Mouse (Mus musculus): ENCODE data around the gene Abca12. TPM values are rescaled to one million over a fixed set of nuclear protein-coding genes. Genes with fewer than 3 reads are reported as not detected.

Gene Abca12
- total RNA-seq (2014; fragmentation: Nextera tagmentation) (not detected in 2 replicates), total RNA-seq (2017) (not detected in 2 replicates)

DNA sequence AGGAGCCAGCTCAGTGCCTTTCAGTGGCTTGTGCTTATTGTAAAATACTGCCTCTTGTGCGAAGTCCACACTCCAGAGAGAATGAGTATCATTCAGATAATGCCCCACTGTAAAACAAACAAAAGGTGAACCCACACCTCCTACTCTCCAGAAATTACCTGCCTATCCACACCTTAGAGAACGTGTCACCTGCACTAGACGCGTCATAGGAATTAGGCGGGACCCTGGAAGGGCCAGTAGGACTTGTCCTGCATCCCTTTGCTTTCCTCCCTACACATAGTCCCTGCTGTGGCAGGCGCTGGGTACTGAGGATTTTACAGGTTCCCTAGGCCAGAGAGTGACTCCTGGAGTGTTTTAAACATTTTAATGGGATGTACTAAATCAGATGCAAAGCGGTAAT is at the start of gene Abca12:
Abca12 (minus strand) TSS at position 101 of the 400 bp plus-strand sequence.
- no peak for ATAC-seq (replicated peaks; ENCODE audit: poor library complexity, severe bottlenecking)

DNA sequence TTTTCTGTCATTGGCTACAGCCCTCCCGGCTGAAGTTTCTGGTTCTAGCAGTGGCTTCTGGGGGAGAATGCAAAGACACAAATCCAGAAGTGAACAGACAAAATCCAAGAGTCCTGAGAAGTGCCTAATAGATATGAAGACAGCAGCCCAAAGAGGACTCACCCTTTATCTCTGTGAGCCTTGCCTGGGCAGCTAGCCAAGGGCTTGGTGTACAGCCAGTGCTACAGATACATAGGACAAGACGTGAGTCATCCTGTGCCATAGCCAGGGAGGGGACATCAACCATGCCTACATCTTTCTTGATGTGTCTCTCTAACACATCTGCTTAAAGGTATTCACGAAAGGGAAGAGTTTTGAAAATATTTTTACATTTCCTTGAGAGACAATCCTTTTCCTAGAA is 43.3 kb upstream of the Abca12 start:
- no peak for ATAC-seq (replicated peaks; ENCODE audit: poor library complexity, severe bottlenecking)

GRCm38 (mm10) chr1:71447424-71447823 is 32.7 kb upstream of the Abca12 start:
- no peak for ATAC-seq (replicated peaks; ENCODE audit: poor library complexity, severe bottlenecking)

- no peak for ATAC-seq (replicated peaks; ENCODE audit: poor library complexity, severe bottlenecking)
Measured at GRCm38 (mm10) chr1:71421741-71422333, 7.1 kb upstream of the Abca12 start.

GRCm38 (mm10) chr1:71418467-71418866 is 3.8 kb upstream of the Abca12 start:
- no peak for ATAC-seq (replicated peaks; ENCODE audit: poor library complexity, severe bottlenecking)

- ATAC-seq (replicated peaks; ENCODE audit: poor library complexity, severe bottlenecking): no peak
Measured at GRCm38 (mm10) chr1:71417951-71418350, 3.2 kb upstream of the Abca12 start.

GRCm38 (mm10) chr1:71414084-71414483 is 626 bp downstream of the Abca12 start:
- ATAC-seq (replicated peaks; ENCODE audit: poor library complexity, severe bottlenecking): no peak

- no peak for ATAC-seq (replicated peaks; ENCODE audit: poor library complexity, severe bottlenecking)
Measured at GRCm38 (mm10) chr1:71413114-71413513, 1.6 kb downstream of the Abca12 start.

GRCm38 (mm10) chr1:71407711-71408110 is 7.0 kb downstream of the Abca12 start:
- ATAC-seq (replicated peaks; ENCODE audit: poor library complexity, severe bottlenecking): no peak

GRCm38 (mm10) chr1:71397635-71398034 is 17.1 kb downstream of the Abca12 start:
- ATAC-seq (replicated peaks; ENCODE audit: poor library complexity, severe bottlenecking): no peak

DNA sequence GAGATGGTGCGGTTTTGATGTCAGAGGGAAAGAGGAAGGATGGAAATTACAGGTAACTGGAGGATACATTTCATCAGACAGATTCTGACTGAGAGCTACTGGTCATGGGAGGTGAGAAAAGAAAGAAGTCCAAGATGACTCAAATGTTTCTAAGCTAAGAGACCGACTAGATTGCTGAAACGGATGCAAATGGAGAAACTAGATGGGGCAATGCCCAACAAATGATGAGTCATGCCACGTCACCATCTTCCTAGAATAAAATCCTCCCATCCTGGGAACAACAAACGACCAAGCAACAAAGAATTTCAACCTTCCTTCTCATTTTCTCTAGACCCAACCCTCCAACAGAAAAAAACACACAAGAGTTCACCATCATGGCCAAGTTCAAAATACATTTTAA is 18.6 kb downstream of the Abca12 start:
- ATAC-seq (replicated peaks; ENCODE audit: poor library complexity, severe bottlenecking): no peak

- ATAC-seq (replicated peaks; ENCODE audit: poor library complexity, severe bottlenecking): no peak
Measured at GRCm38 (mm10) chr1:71394177-71394576, 20.5 kb downstream of the Abca12 start.

DNA sequence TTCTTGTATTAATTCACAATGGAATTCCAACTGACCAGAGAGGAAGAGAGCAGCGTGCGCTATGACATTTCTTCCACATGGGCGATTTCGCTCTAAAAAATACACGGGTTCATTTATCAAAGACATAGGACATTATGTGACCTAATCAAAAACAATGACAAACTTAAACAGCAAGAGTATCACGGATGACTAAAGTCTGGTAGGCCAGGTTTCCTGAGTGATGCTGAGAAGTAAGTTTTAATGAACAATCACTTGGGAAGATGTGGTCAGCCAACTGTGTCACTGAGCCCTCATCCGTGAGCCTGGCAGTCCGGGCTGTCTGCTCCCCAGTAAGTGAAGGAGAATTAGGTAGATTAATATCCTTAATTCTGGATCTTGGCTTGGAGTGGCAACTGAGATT is 21.2 kb downstream of the Abca12 start:
- no peak for ATAC-seq (replicated peaks; ENCODE audit: poor library complexity, severe bottlenecking)

GRCm38 (mm10) chr1:71392463-71392862 is 22.2 kb downstream of the Abca12 start:
- no peak for ATAC-seq (replicated peaks; ENCODE audit: poor library complexity, severe bottlenecking)

DNA sequence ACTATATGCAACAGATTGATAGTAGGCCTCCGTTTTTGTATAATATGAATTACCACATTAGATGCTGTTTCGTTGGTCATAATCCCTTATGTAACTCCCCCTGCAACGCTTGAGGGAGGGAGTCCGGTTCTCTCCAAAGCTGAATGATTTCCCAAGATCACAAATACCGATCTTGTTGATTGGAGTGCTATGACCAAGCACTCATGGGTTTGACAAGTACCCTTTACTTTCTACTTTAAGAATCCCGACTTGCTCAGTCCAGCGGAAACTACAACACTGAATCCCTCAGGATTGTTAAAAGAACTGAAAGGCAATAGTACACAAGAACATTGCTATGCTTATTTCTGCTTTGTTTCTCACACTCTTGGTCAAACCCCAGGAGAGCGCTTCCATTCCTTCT is 28.1 kb downstream of the Abca12 start:
- no peak for ATAC-seq (replicated peaks; ENCODE audit: poor library complexity, severe bottlenecking)

DNA sequence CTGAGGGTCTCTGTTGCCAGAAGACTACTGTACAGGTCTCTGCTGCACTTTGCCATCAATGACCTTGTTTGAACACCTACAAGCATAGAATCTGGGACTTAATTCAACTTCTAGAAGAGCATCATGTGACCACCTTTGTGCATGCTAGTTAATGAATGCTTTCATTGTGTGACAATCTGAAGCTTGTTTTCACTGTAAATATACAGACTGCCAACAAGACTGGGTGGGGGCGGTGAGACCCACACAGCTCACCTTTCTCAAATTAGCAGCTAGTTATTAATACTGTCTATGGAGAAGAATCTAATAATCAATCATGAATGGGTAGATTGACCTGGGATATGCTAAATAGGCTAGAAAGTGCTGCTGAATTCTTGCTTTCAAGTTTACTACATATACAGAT is 30.6 kb downstream of the Abca12 start:
- no peak for ATAC-seq (replicated peaks; ENCODE audit: poor library complexity, severe bottlenecking)

- no peak for ATAC-seq (replicated peaks; ENCODE audit: poor library complexity, severe bottlenecking)
Measured at GRCm38 (mm10) chr1:71373090-71373489, 41.6 kb downstream of the Abca12 start.

- ATAC-seq (replicated peaks; ENCODE audit: poor library complexity, severe bottlenecking): no peak
Measured at GRCm38 (mm10) chr1:71370266-71370665, 44.4 kb downstream of the Abca12 start.

- no peak for ATAC-seq (replicated peaks; ENCODE audit: poor library complexity, severe bottlenecking)
Measured at GRCm38 (mm10) chr1:71367770-71368169, 46.9 kb downstream of the Abca12 start.

DNA sequence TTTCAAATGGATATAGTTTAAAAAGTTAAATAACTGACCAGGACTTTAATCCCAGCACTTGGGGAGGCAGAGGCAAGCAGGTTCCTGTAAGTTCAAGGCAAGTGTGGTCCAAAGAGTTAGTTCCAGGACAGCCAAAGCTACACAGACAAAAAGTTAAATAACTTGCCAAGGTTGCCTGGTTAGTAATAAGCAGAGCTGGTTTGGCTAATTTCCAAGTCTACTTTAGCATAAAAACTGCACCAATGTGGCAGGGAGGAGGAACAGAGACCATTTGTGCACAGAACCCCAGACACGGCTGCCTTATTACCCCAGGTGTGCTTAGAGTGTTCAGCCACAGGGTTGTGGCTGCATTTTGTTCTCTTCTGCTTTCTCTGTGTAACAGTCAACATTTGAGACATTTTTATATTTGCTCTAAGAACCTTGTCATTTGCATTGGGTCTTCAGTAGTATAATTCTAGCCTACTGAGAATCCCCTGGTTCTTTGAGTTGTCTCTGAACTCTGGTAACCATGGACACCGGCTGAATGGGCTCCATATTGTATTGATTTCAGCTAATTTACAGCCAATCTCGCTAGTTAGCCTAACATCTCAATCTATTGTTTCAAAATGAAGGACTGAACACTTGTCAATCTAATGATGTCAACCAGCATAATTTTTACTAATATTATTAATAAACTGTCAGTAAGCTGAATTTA is 71.7 kb downstream of the Abca12 start:
- ATAC-seq (replicated peaks; ENCODE audit: poor library complexity, severe bottlenecking): no peak

DNA sequence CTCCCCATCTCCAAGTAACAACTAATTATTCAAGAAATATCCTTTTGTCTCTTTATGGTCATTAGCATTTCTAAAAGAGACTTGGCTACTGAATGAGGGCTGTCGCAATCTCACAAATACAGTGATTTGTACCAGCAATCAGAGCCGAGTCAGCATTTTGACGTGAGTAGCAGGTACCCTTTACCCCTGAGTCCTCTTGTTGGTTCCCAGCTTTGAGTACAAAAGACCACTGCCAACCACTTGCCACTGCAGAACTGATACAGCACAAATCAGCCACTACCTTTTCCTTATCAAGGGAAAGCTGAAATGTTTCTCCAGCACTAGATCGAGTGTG is 72.5 kb downstream of the Abca12 start:
- no peak for ATAC-seq (replicated peaks; ENCODE audit: poor library complexity, severe bottlenecking)

Measured in granulocyte monocyte progenitor cell, adult 5-6 weeks (primary cell).